Mouse (Mus musculus) ES-Bruce4 (cell line): Measurements from ENCODE around the gene Papolb. TPM values are rescaled to one million over a fixed set of nuclear protein-coding genes. Genes with fewer than 3 reads are reported as not detected.

Experiments used
- H3K27ac ChIP-seq: 2 replicates; pipeline ENCODE4 v1.5.1; 2012; ENCODE audit warnings: low read length, inconsistent platforms; ENCODE audit not compliant: insufficient read depth
- H3K27me3 ChIP-seq: 2 replicates; pipeline ENCODE4 v1.6.1; 2012; ENCODE audit warnings: mild to moderate bottlenecking, low read length, inconsistent platforms; ENCODE audit not compliant: control insufficient read depth, poor library complexity, insufficient read depth, severe bottlenecking
- H3K36me3 ChIP-seq: 2 replicates; pipeline ENCODE4 v1.6.1; 2012; ENCODE audit warnings: inconsistent platforms, mild to moderate bottlenecking, low read length, moderate library complexity; ENCODE audit not compliant: control insufficient read depth, poor library complexity, insufficient read depth, severe bottlenecking
- H3K4me1 ChIP-seq: one replicate; pipeline ENCODE4 v1.8.1; 2011; ENCODE audit warnings: low read length; ENCODE audit not compliant: control insufficient read depth, insufficient read depth
- H3K4me3 ChIP-seq: 2 replicates; pipeline ENCODE4 v1.5.1; 2011; ENCODE audit warnings: low read depth, mild to moderate bottlenecking, low read length
- H3K9ac ChIP-seq: 2 replicates; pipeline ENCODE4 v1.6.1; 2012; ENCODE audit warnings: low read depth, mild to moderate bottlenecking, inconsistent platforms; ENCODE audit not compliant: poor library complexity, severe bottlenecking
- H3K9me3 ChIP-seq: replicated peaks from 2 replicates; pipeline ENCODE4 v1.6.1; 2012; ENCODE audit warnings: mild to moderate bottlenecking, low read length, inconsistent platforms; ENCODE audit not compliant: control insufficient read depth, poor library complexity, insufficient read depth, severe bottlenecking
- CTCF ChIP-seq: IDR thresholded peaks from one replicate; pipeline ENCODE4 v1.8.1; 2011; ENCODE audit warnings: low read depth, low read length
- EP300 ChIP-seq: IDR thresholded peaks from 2 replicates; pipeline ENCODE4 v1.6.1; 2011; ENCODE audit warnings: low read depth, low read length; ENCODE audit not compliant: insufficient read depth
- POLR2A ChIP-seq: IDR thresholded peaks from one replicate; pipeline ENCODE4 v1.8.1; 2011; ENCODE audit warnings: low read length; ENCODE audit not compliant: insufficient read depth
- polyA plus RNA-seq: library from polyadenylated mRNA; stranded (reverse); fragments of >200 nt; gene quantifications from 2 replicates; pipeline ENCODE4 v1.2.4, GENCODE M21; 2011; ENCODE audit warnings: low read depth; ENCODE audit not compliant: missing spikeins, insufficient read depth, insufficient read length

The Papolb gene
- polyA plus RNA-seq, 1 experiment = 3.9 TPM

DNA sequence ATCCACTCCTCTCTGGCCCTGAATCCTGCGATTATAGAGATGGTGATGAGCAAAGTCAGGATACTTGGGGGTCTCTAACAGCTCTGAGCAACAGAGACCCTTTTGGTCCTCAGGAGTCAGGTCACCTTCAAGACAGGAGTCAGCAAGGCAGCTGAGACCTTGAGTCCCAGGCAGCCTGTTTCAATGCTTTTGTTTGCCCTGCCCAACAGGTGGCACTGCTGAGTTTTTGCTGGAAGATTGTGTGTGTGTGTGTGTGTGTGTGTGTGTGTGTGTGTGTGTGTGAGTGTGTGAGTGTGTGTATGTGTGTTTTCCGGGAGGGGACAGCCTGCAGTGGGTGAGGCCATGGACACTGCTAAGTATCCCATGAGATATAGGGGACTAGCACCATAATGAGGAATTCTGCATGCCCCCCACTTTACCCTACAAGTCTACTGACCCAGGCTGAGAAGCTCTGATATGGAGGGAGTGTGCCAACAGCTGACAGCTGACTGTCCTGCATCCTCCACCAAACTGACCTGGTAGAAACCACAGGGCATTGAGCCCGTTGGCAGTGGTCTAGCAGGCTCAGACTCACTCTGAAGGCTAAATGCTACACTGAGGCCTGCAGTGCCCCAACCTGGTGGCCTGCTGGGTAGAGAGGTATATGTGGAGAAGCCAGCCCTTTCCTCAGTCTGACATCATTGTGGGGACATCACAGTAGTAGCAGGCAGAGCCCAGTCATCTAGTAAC is 24.0 kb downstream of the Papolb start:
- no peak overlapping the region for H3K27ac ChIP-seq
- H3K27me3 ChIP-seq = no peaks in the 10 kb centered on the region
- no peaks in the 10 kb centered on the region for H3K9me3 ChIP-seq
- H3K9ac ChIP-seq = no peak overlapping the region
- no peak overlapping the region for H3K4me3 ChIP-seq
- H3K36me3 ChIP-seq = no peaks in the 10 kb centered on the region
- TF ChIP-seq CTCF = peak; percentile 50
- no peak for TF ChIP-seq POLR2A
- no peak for TF ChIP-seq EP300
- peaks cover 3% of the 10 kb centered on the region for H3K4me1 ChIP-seq

DNA sequence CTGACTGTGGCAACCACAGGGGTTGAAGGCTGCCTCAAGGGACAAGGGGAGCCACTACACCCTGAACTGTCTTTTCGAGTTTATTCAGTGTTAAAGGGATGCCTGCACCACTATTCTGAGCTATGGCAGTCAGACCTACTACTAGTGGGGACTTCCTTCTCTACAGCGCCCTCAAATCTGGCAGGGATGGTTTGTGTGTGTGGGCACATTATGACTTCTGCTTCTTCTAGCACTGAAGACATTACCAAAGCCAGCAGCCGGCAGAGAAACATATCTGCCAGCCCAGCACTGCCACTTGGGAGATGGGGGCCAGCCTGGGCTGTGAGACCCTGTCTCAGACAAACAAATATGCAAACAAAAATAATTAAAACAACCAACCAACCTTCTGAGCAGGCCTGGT is 25.7 kb downstream of the Papolb start:
- Histone ChIP-seq H3K27ac (no peak overlapping the region), H3K9ac (no peak overlapping the region), H3K9me3 (no peaks in the 10 kb centered on the region), H3K36me3 (no peaks in the 10 kb centered on the region), H3K27me3 (no peaks in the 10 kb centered on the region), H3K4me3 (no peak overlapping the region), H3K4me1 (peaks cover 14% of the 10 kb centered on the region)
- no peak for TF ChIP-seq POLR2A
- TF ChIP-seq EP300 = no peak
- TF ChIP-seq CTCF = no peak

DNA sequence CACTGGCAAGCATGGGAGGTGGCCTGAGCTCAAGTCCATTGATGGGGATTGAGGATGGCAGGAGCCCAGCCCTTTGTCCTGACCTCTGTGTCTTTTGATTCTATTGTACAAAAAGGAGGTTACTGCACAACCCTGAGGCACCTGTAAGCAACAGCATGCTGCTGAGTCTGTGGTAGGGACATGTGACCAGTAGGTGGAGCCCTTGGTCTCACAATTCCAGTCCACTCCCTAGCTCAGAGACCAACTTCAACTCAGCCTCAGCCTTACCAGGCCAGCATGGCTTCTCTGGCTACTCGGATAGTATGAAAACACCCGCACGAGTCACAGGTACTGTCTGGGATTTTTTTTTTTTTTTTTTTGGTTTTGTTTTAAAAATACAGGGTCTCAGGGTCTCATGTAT is 27.5 kb downstream of the Papolb start:
- no peak overlapping the region for H3K4me3 ChIP-seq
- peak; percentile 55; the same call in 1 of the 2 replicates for TF ChIP-seq EP300
- TF ChIP-seq CTCF = peak; percentile 92
- TF ChIP-seq POLR2A = no peak
- no peak overlapping the region for H3K9ac ChIP-seq
- no peaks in the 10 kb centered on the region for H3K9me3 ChIP-seq
- H3K27me3 ChIP-seq = no peaks in the 10 kb centered on the region
- H3K4me1 ChIP-seq = peaks cover 14% of the 10 kb centered on the region
- peak overlapping the region; percentile 16; the same call in 1 of the 2 replicates for H3K27ac ChIP-seq
- no peaks in the 10 kb centered on the region for H3K36me3 ChIP-seq

GRCm38 (mm10) chr5:142500918-142501317 is 29.0 kb downstream of the Papolb start:
- Histone ChIP-seq H3K4me3 (no peak overlapping the region), H3K9me3 (no peaks in the 10 kb centered on the region), H3K36me3 (no peaks in the 10 kb centered on the region), H3K27me3 (no peaks in the 10 kb centered on the region), H3K4me1 (peaks cover 14% of the 10 kb centered on the region), H3K27ac (no peak overlapping the region), H3K9ac (no peak overlapping the region)
- TF ChIP-seq POLR2A (no peak), EP300 (0 out of 2 replicates have a peak, but pooled peaks have one; percentile 46)

DNA sequence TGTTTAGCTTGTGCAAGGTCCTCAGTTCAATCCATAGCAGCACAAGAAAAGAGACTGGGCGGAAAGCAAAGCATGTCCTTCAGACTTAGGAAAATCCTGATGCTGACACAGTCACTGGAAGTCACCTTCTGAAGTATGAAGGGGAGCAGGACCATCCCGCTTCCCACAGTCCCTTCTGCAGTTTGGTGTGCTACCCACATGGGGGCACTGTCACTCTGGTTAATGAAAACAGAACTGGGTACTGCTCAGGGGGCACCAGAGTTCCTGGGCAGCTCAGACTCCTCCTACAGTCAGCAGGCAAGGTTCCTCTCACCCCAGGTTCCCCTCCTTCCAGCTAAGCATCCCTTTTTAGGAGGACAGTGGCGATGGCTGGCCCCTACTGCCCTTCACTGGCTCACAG is 30.9 kb downstream of the Papolb start:
- peaks cover 14% of the 10 kb centered on the region for H3K4me1 ChIP-seq
- no peaks in the 10 kb centered on the region for H3K36me3 ChIP-seq
- peak; percentile 82 for TF ChIP-seq CTCF
- no peak for TF ChIP-seq POLR2A
- H3K4me3 ChIP-seq = no peak overlapping the region
- H3K9ac ChIP-seq = no peak overlapping the region
- H3K27me3 ChIP-seq = no peaks in the 10 kb centered on the region
- no peak overlapping the region for H3K27ac ChIP-seq
- no peaks in the 10 kb centered on the region for H3K9me3 ChIP-seq

GRCm38 (mm10) chr5:142495321-142496096 is 34.4 kb downstream of the Papolb start:
- Histone ChIP-seq H3K4me3 (no peak overlapping the region), H3K36me3 (no peaks in the 10 kb centered on the region), H3K27me3 (no peaks in the 10 kb centered on the region), H3K9ac (no peak overlapping the region), H3K4me1 (peaks cover 8% of the 10 kb centered on the region), H3K9me3 (no peaks in the 10 kb centered on the region), H3K27ac (no peak overlapping the region)
- TF ChIP-seq CTCF (no peak), POLR2A (no peak), EP300 (no peak)
